Mouse (Mus musculus): Measurements from ENCODE around the gene 4933430I17Rik. TPM values are rescaled to one million over a fixed set of nuclear protein-coding genes. Genes with fewer than 3 reads are reported as not detected.

Gene 4933430I17Rik
- polyA plus RNA-seq, 2 experiments: 0.35 to 0.54 TPM

GRCm38 (mm10) chr4:62479937-62480708, 45.0 kb upstream of the 4933430I17Rik start, which contains the start of gene Bspry:
TSS of gene Bspry (plus strand) at chr4:62480053.
- Histone ChIP-seq H3K27ac (replicated peaks; ENCODE audit: low read depth, low read length) (no peak within 1 kb of the TSS), H3K9me3 (ENCODE audit: control insufficient read depth, low read length) (no peaks in the 10 kb centered on the region), H3K4me1 (ENCODE audit: control insufficient read depth, insufficient read depth, low read length) (peaks cover 6% of the 10 kb centered on the region; the same call in 1 of the 2 replicates), H3K27me3 (ENCODE audit: control insufficient read depth, insufficient read depth, low read length) (peaks cover 17% of the 10 kb centered on the region; the same call in 1 of the 2 replicates), H3K4me3 (replicated peaks; ENCODE audit: low read length) (peak within 1 kb of the TSS; percentile 44), H3K36me3 (ENCODE audit: control insufficient read depth, insufficient read depth, low read length) (no peaks in the 10 kb centered on the region), H3K9ac (ENCODE audit: low read depth, low read length, severe bottlenecking) (0 out of 2 replicates have a peak within 1 kb of the TSS, but pooled peaks have one; percentile 25), H3K4me2 (replicated peaks; ENCODE audit: low read depth, low read length, severe bottlenecking) (peak within 1 kb of the TSS; percentile 93)
- WGBS: 1% methylated on average over 42 of the region's 71 CpGs
- DNase-seq (ENCODE audit: low spot score) (no peak), ATAC-seq (ENCODE audit: low FRiP score, low read depth) (peak; percentile 76)
- TF ChIP-seq POLR2A (IDR thresholded peaks at IDR 0.05; ENCODE audit: borderline replicate concordance, extremely low read depth, insufficient read depth, insufficient read length): no peak

GRCm38 (mm10) chr4:62480709-62481605, 44.2 kb upstream of the 4933430I17Rik start:
- Histone ChIP-seq H3K4me1 (ENCODE audit: control insufficient read depth, insufficient read depth, low read length) (peaks cover 6% of the 10 kb centered on the region; the same call in 1 of the 2 replicates), H3K4me2 (replicated peaks; ENCODE audit: low read depth, low read length, severe bottlenecking) (peak overlapping the region; percentile 93; the same call in 1 of the 2 replicates), H3K9ac (ENCODE audit: low read depth, low read length, severe bottlenecking) (no peak overlapping the region), H3K27ac (replicated peaks; ENCODE audit: low read depth, low read length) (no peak overlapping the region), H3K4me3 (replicated peaks; ENCODE audit: low read length) (no peak overlapping the region), H3K9me3 (ENCODE audit: control insufficient read depth, low read length) (no peaks in the 10 kb centered on the region), H3K36me3 (ENCODE audit: control insufficient read depth, insufficient read depth, low read length) (no peaks in the 10 kb centered on the region), H3K27me3 (ENCODE audit: control insufficient read depth, insufficient read depth, low read length) (peaks cover 17% of the 10 kb centered on the region; the same call in 1 of the 2 replicates)
- TF ChIP-seq POLR2A (IDR thresholded peaks at IDR 0.05; ENCODE audit: borderline replicate concordance, extremely low read depth, insufficient read depth, insufficient read length): no peak
- WGBS: 33% methylated on average over 10 of the region's 10 CpGs
- no peak for ATAC-seq (ENCODE audit: low FRiP score, low read depth)
- DNase-seq (ENCODE audit: low spot score): no peak

DNA sequence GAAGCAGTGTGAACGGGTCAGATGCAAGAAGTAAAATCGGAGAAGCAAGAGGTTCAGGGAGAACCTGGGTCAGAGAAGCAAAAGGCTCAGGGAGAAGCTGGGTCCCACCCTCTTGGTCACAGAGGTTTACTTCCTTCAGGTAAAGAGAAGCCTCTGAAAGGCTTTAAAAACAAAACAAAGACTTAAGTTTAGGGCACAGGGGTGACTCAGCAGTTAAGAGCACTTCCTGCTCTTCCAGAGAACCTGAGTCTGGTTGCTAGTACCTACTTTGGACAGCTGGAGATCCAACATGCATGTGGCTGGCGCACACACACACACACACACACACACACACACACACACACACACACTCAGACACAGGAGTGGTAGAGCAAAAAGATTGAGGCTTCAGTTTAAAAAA, 40.2 kb upstream of the 4933430I17Rik start:
- no peak overlapping the region for H3K27ac ChIP-seq (replicated peaks; ENCODE audit: low read depth, low read length)
- no peak overlapping the region for H3K4me3 ChIP-seq (replicated peaks; ENCODE audit: low read length)
- no peaks in the 10 kb centered on the region for H3K36me3 ChIP-seq (ENCODE audit: control insufficient read depth, insufficient read depth, low read length)
- H3K4me2 ChIP-seq (replicated peaks; ENCODE audit: low read depth, low read length, severe bottlenecking): no peak overlapping the region
- DNase-seq (ENCODE audit: low spot score) (no peak), ATAC-seq (ENCODE audit: low FRiP score, low read depth) (no peak)
- WGBS: 73% methylated on average over 3 of the region's 3 CpGs
- H3K9ac ChIP-seq (ENCODE audit: low read depth, low read length, severe bottlenecking): no peak overlapping the region
- H3K4me1 ChIP-seq (ENCODE audit: control insufficient read depth, insufficient read depth, low read length): 0 out of 2 replicates have a peak, but pooled peaks cover 2% of the 10 kb centered on the region
- H3K9me3 ChIP-seq (ENCODE audit: control insufficient read depth, low read length): no peaks in the 10 kb centered on the region
- TF ChIP-seq POLR2A (IDR thresholded peaks at IDR 0.05; ENCODE audit: borderline replicate concordance, extremely low read depth, insufficient read depth, insufficient read length): no peak
- peaks cover 10% of the 10 kb centered on the region; the same call in 1 of the 2 replicates for H3K27me3 ChIP-seq (ENCODE audit: control insufficient read depth, insufficient read depth, low read length)

- H3K27me3 ChIP-seq (ENCODE audit: control insufficient read depth, insufficient read depth, low read length): 0 out of 2 replicates have a peak, but pooled peaks cover 7% of the 10 kb centered on the region
- DNase-seq (ENCODE audit: low spot score): no peak
- H3K27ac ChIP-seq (replicated peaks; ENCODE audit: low read depth, low read length): no peak overlapping the region
- H3K9ac ChIP-seq (ENCODE audit: low read depth, low read length, severe bottlenecking): no peak overlapping the region
- WGBS: 85% methylated on average over 8 of the region's 8 CpGs
- H3K4me2 ChIP-seq (replicated peaks; ENCODE audit: low read depth, low read length, severe bottlenecking): no peak overlapping the region
- no peak for TF ChIP-seq POLR2A (IDR thresholded peaks at IDR 0.05; ENCODE audit: borderline replicate concordance, extremely low read depth, insufficient read depth, insufficient read length)
- no peak for ATAC-seq (ENCODE audit: low FRiP score, low read depth)
- 0 out of 2 replicates have a peak, but pooled peaks cover 2% of the 10 kb centered on the region for H3K4me1 ChIP-seq (ENCODE audit: control insufficient read depth, insufficient read depth, low read length)
- no peaks in the 10 kb centered on the region for H3K36me3 ChIP-seq (ENCODE audit: control insufficient read depth, insufficient read depth, low read length)
- no peaks in the 10 kb centered on the region for H3K9me3 ChIP-seq (ENCODE audit: control insufficient read depth, low read length)
- H3K4me3 ChIP-seq (replicated peaks; ENCODE audit: low read length): no peak overlapping the region
Observed at GRCm38 (mm10) chr4:62485450-62486161, 39.6 kb upstream of the 4933430I17Rik start.
